Mouse (Mus musculus) spleen, postnatal 4 days (tissue): ENCODE results near the gene Tut7.
"Not testable (repeated sequence)": the region's sequence is repeated elsewhere in the genome, so short reads cannot be mapped to it uniquely, and the experiment has no call there.

ENCODE experiments used
- DNase-seq, 2 experiments: peaks; one replicate each; pipeline ENCODE4 v3.0.0; 2022; ENCODE audit warnings: low spot score in 2 of 2

The Tut7 gene

DNA sequence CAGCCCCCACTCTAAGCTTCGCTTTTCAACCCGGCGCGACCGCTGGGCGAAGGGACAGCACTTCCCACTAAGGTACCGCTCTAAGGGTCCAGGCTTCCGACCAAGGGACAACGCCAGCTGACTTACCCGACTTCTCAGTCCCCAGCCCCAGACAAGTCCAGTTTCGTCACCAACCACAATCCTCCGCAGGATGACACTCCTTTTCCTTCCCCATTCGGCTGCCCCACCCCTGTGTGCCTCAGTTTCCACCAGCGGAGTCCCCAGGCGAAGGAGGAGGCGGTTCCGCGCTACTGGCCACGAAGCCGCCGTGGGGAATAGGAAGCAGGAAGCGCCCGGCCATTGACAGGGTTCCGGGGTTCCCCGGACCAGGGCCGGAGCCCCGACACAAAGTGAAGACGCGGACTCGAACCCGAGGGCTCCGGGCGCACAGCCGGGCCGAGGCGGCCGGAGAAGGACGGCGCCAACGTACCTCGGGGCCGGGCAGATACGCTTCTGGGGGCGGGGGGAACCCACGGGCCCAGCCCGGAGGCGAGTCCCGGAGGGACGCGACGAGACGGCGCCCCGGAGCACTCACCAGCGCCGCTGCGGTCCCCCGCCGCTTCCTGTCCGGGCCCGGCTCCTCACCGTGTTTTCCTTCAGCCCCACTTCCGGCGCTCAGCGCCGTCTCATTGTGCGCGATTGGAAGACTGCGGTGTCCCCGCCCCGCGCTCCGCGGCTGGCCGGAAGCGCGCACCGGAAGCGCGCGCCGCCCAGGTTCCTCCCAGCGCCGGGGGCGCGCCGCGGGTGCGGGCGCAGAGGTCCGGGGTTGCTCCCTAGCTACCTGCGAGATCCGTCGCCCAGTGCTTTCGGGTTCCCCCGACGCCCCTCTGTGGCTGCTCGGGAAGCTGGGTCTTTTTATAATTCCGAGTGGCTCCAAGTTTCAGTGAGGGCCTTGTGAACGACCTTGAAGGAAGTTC lies at the start of gene Tut7:
Gene Tut7, minus strand, starts transcription at position 641 of the 956 bp plus-strand sequence.
- peak; percentile 94 to 96 for DNase-seq

DNA sequence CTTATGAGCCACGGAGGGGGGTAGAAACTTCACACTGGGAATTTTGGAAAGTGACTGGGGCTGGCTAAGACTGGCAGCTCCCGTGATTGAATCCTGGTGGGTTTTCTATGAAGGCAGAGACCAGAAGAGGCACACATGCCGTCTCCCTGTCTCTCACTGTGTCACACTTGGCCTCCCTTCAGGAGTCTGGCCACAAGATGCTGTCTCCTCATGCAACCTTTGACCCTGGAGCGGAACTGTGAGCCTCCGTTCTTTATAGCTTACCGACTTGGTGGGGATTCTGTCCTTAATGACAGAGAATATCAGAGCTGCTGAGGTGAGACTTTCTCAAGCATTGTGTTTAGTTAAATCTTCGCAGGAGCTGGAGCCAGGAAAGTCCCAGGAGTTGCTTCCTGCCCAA lies 49.5 kb upstream of the Tut7 start:
- DNase-seq = no peak

DNA sequence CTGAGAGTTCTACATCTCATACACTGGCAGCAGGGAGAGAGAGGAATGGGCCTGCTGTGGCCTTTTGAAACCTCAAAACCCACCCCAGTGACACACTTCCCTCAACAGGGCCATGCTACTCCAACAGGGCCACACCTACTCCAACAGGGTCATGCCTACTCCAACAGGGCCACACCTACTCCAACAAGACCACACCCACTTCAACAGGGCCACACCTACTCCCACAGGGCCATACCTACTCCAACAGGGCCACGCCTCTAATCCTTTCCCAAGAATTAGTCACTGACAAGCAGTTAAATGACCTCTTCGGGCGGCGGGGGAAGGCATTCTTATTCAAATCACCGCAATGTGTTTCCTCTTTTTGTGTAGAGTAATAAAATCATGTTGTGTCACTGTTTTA lies 47.1 kb upstream of the Tut7 start:
- no peak for DNase-seq

GRCm38 (mm10) chr13:59868011-59868649 lies 45.2 kb upstream of the Tut7 start:
- DNase-seq = no peak

DNA sequence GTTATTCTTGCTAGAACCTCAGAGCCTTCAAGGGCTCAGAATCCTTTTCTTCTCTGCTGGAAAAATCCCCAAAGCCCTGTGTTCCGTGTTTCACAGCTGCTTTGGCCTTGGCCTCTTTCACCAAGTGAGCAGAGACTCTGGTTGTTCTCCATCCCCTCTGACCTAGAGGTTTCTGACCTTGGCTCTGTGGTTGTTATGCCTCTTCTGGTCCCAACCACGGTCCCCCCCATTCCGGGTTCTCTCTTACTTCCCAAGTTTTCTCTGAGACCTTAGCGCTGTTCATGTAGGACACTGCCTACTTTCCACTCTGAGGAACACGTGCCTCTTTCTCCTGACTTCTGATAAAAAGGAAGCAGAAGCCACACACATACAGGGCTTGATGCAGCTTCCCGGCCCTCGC lies 44.2 kb upstream of the Tut7 start:
- no peak for DNase-seq

DNA sequence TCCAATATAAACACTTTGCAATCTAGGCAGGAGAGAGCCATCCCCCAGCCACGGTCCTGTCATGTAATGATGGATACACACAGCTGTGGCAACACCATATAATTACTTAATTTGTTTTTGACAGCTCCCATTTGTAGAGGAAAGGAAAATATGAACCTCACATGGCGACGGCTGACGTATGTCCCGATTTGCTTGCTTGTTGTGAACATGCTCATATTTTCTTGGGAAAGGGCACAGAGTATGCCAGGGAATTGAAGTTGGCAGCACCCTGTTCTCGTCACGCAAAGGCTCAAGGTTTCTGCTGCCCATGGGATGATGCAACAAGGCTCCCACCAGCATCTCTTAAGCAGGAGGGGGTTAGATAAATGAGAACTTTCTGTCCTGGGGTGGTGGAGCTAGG lies 36.6 kb upstream of the Tut7 start:
- no peak for DNase-seq

DNA sequence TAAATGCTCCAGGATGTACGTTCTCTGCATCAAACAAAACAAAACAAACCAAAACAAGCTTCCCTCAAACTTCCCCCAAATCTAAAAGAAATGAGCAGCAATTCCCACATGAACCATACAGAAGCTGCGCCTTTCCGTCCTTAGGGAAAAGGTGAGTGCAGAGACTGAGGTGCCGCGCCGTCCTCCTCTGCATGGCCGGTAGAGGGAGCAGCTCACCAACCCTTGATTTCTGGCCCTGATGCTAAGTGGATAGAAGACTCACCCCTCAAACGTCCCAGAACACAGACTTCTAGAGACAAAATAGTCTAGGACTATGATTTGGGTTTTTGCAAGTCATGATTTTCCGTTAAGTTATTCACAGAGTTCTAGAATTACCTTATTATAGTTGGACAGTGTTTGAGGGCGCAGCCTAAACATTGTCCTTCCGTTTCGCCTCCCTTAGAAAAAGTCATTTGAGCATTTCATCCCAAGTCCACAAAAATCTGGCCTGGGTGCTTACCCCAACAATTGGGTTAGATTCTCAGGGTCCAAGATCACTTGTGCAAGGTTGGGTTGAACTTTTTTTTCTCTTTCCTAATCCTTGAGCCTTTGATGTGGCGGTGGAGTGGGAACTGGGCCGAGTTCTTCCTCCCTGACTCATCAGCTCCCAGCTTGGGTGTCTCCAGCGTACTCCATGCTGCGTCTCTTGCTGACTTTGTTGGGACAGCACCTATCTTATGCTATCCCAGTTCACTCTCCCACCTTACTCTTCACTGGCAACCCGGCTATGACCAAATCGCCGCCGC lies 33.5 kb upstream of the Tut7 start:
- DNase-seq = peak in 1 of 2 experiments; percentile 69

DNA sequence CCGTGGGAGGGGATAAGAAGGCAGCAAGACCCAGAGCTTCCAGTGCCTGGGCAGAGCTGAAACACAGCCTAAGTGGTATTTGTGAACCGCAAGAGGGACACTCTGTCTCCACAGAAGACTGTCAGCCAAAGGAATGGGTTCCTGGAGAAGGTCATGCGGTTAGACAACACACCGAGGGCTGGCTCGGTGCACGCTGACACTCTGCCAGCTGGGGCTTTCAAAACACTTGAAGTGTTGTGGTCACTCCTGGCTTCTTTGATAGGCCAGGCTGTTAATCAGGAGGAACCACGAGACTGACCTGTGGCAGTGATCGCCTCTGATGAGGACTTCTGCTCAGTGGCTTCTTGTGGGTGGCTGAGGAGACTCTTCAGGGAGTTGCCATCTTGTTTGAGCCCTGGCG lies 30.5 kb upstream of the Tut7 start:
- no peak for DNase-seq

GRCm38 (mm10) chr13:59850373-59850772 lies 27.4 kb upstream of the Tut7 start:
- no peak for DNase-seq

DNA sequence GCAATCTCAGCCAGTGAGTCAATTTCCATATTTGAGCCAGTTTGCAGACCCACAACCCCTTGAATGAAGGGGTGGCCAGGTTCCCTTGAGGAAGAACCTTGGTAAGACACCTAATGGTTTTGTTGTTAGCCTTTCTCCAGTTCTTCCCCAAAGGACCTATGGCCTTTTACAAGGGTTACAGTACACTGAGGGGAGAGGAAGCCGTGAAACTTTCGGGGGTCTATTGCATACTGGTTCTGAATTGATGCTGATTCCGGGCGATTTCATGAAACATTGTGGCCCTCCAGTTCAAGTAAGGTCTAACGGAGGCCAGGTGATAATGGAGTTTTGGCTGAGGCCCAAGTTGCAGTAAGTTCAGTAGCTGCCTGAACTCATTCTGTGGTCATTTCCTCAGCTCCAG lies 21.7 kb upstream of the Tut7 start:
- no peak for DNase-seq

DNA sequence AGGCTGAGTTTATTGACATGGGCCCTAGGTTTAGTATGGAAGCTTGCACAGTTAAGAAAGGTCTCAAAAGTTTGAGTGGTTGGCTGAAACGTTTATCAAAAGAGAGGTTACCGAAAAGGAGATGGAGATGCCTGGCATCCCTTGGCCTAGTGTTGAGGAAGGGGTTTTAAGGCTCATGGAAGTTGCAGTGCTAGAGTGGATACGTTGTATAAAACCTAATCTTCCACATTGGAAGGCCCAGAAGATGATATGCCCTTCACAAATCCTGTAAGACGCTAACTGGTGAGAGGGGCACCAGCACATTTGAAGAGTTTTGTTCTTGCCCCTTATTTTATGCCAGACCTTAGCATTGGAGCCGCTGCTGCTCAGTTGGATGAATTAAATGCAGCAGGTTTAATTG lies 21.0 kb upstream of the Tut7 start:
- no peak for DNase-seq

GRCm38 (mm10) chr13:59842226-59843210 lies 19.6 kb upstream of the Tut7 start:
- peak; percentile 82 to 93 for DNase-seq

- not testable (repeated sequence) for DNase-seq
Observed at GRCm38 (mm10) chr13:59841761-59842160, 18.8 kb upstream of the Tut7 start.

GRCm38 (mm10) chr13:59840429-59841169 lies 17.7 kb upstream of the Tut7 start:
- DNase-seq = peak; percentile 90 to 91

DNA sequence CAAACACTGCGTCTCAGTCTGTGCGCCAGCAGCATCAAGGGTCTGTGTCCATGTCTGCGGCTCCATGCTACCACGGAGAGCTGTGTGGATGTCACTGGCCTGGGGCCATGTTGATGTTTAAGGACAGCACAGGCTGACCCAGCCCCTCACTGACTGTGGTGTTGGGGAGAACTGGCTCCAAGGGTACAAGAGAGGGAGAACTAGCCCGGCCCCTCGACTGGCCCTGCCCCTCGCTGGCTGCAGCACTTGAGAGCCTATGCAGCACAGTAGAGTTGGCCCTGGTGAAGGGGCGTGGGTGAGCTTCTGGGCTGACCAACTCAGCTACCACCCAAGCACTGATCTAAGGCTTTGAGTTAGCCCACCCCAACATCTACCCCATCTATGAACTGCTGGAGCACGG lies 16.4 kb upstream of the Tut7 start:
- DNase-seq = no peak

DNA sequence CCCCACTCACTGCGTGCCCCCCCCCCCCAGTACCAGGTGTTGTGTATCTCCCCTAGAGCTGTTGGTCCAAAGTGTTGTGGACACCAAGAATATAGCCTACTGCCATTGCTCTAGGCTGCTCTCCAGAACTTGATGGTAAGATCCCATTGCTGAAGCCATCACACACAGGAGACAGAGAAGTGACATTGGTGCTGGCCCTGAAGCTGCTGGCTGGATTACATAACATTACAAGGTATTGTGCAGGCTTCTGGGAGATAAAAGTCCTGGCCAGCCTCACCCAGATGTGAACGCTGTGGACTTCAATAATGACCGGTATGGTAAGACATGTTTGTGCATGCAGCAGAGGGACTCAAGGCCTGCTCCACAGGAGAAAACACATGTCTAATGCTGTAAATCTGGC lies 15.5 kb upstream of the Tut7 start:
- DNase-seq = no peak

DNA sequence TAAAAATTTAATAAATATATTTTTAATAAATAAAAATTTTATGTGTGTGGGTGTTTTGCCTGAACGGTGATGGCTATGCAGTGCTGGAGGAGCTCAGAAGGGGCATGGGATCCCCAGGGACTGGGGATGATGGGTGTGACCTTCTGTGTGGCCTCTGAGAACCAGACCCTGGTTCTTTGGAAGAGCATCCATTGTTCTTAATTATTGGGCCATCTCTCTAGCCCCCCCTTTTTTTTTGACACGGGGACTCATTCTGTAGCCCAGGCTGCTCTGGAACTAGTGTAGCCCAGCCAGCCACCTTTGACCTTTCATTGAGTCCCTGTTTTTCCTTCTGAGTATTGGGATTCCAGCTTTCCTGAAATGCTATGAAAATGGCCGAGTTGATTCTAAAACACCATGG lies 13.9 kb upstream of the Tut7 start:
- no peak for DNase-seq

DNA sequence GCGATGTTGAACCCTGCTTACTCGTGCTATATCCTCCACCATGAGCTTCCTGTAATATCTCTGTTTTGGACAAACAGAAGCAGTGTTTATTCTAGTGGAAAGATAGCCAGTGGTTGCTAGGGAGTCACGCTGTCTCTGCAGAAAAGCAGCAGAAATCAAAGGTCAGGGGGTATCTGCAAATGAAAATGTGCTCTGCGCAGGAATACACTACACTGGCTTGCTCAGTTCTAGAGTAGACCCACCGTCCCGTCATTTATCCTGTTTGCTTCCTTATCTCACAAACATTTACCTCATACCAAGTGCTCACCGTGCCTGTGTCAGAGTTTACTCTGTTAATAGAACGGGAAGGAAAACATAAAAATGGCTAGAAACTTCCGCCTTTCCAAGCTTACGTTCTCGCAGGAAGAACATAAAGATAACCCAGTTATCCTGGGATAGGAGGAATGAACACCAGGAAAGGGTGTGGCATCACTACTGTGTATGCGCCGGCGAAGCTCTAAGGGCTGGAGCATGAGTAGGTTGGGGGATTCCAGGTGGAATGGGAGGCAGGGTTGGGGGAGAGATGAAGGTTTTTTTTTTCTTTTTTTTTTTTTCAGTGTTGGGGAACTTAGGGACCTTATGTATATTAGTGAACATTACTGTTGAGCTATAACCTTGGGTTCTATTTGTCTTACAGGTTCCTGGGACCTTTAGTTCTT lies 13.3 kb upstream of the Tut7 start:
- DNase-seq = no peak

- no peak for DNase-seq
Observed at GRCm38 (mm10) chr13:59834786-59835452, 12.0 kb upstream of the Tut7 start.
